Mouse (Mus musculus) ES-E14 (cell line): ENCODE measurements around the gene Ube2n. TPM values are rescaled to one million over a fixed set of nuclear protein-coding genes. Genes with fewer than 3 reads are reported as not detected.

ENCODE experiments used
- DNase-seq: peaks from one replicate; pipeline ENCODE4 v3.0.0-alpha.2; 2013; ENCODE audit warnings: low read depth, low spot score
- H3K27ac ChIP-seq: 2 replicates; pipeline ENCODE4 v1.5.1; 2012; ENCODE audit warnings: low read depth, mild to moderate bottlenecking, low read length, moderate library complexity, mixed read lengths; ENCODE audit not compliant: poor library complexity, insufficient read depth, severe bottlenecking
- H3K36me3 ChIP-seq: 2 replicates; pipeline ENCODE4 v1.6.1; 2012; ENCODE audit warnings: mild to moderate bottlenecking, low read length, moderate library complexity, mixed read lengths; ENCODE audit not compliant: control insufficient read depth, poor library complexity, insufficient read depth, severe bottlenecking
- H3K4me1 ChIP-seq, 2 experiments: fragments of 150-350 bp in 1 of 2; sonication (generic) in 1 of 2; 2 replicates each; pipeline ENCODE4 v1.6.1; 2012; ENCODE audit warnings: low read length in 2 of 2, mild to moderate bottlenecking in 1 of 2, mixed read lengths in 1 of 2; ENCODE audit not compliant: control insufficient read depth in 2 of 2, insufficient read depth in 2 of 2, poor library complexity in 1 of 2
- H3K4me3 ChIP-seq, 2 experiments: fragments of 150-350 bp in 1 of 2; sonication (generic) in 1 of 2; 2 replicates each; pipeline ENCODE4 v1.5.1; 2012; ENCODE audit warnings: low read length in 2 of 2, low read depth in 1 of 2, mild to moderate bottlenecking in 1 of 2, mixed read lengths in 1 of 2; ENCODE audit not compliant: insufficient read depth in 1 of 2, poor library complexity in 1 of 2, severe bottlenecking in 1 of 2
- H3K9ac ChIP-seq: 2 replicates; pipeline ENCODE4 v1.6.1; 2012; ENCODE audit warnings: low read depth, mild to moderate bottlenecking, low read length, mixed read lengths; ENCODE audit not compliant: poor library complexity, insufficient read depth, severe bottlenecking
- H3K9me3 ChIP-seq: fragments of 150-350 bp; sonication (generic); 2 replicates; pipeline ENCODE4 v1.6.1; 2012; ENCODE audit warnings: low read depth, mild to moderate bottlenecking, low read length; ENCODE audit not compliant: control insufficient read depth, insufficient read depth
- CHD2 ChIP-seq: IDR thresholded peaks from 2 replicates; pipeline ENCODE4 v1.6.1; 2014; ENCODE audit warnings: mild to moderate bottlenecking, low read depth, low read length, inconsistent platforms
- HCFC1 ChIP-seq: IDR thresholded peaks from 2 replicates; pipeline ENCODE4 v1.6.1; 2012; ENCODE audit warnings: low read length, inconsistent platforms, borderline replicate concordance; ENCODE audit not compliant: insufficient read depth
- MAFK ChIP-seq: IDR thresholded peaks from 2 replicates; pipeline ENCODE4 v1.6.1; 2014; ENCODE audit warnings: mild to moderate bottlenecking, low read depth, low read length, inconsistent platforms; ENCODE audit not compliant: insufficient read depth
- ZC3H11A ChIP-seq: IDR thresholded peaks from 2 replicates; pipeline ENCODE4 v1.6.1; 2012; ENCODE audit warnings: low read depth, mild to moderate bottlenecking, inconsistent platforms, low read length, borderline replicate concordance
- ZNF384 ChIP-seq: IDR thresholded peaks from 2 replicates; pipeline ENCODE4 v1.6.1; 2012; ENCODE audit warnings: low read depth, low read length, inconsistent platforms
- in situ Hi-C, 2 experiments: fragments of 600-800 bp; cut with MboI; formaldehyde crosslinking; loops; one replicate each; pipeline ENCODE4 v1.15.1; 2025; ENCODE audit warnings: low sequenced_read_pairs in 2 of 2, inconsistent platforms in 1 of 2; ENCODE audit not compliant: unreplicated experiment in 2 of 2
- total RNA-seq: library from RNA; depleted of rRNA; stranded (reverse); fragments of 300-350 nt; gene quantifications from 2 replicates; pipeline ENCODE4 v1.2.3, GENCODE M21; 2012; rRNA removed

Gene Ube2n
- total RNA-seq, 1 experiment = 102 TPM

- Histone ChIP-seq H3K36me3 (no peaks in the 10 kb centered on the region; the same call in 1 of the 2 replicates), H3K9ac (no peak overlapping the region), H3K4me3 (no peak overlapping the region), H3K27ac (no peak overlapping the region), H3K4me1 (peaks cover 0 to 1% of the 10 kb centered on the region in 2 experiments; a peak in 2 of 4 replicates), H3K9me3 (no peaks in the 10 kb centered on the region)
- DNase-seq = no peak
- no peak for TF ChIP-seq HCFC1
- TF ChIP-seq ZC3H11A = no peak
- no peak for TF ChIP-seq ZNF384
- in situ Hi-C loops = no loop called here
Measured at GRCm38 (mm10) chr10:95589196-95589595, 74.3 kb downstream of the Ube2n start.

- in situ Hi-C loops = no loop called here
- Histone ChIP-seq H3K4me3 (no peak overlapping the region), H3K4me1 (peaks cover 2 to 5% of the 10 kb centered on the region in 2 experiments; a peak in 3 of 4 replicates), H3K36me3 (no peaks in the 10 kb centered on the region; the same call in 1 of the 2 replicates), H3K9ac (no peak overlapping the region), H3K9me3 (no peaks in the 10 kb centered on the region), H3K27ac (no peak overlapping the region)
- DNase-seq = no peak
- no peak for TF ChIP-seq HCFC1
- TF ChIP-seq MAFK = no peak
- no peak for TF ChIP-seq CHD2
- no peak for TF ChIP-seq ZC3H11A
- no peak for TF ChIP-seq ZNF384
Measured at GRCm38 (mm10) chr10:95590196-95590595, 75.3 kb downstream of the Ube2n start.

GRCm38 (mm10) chr10:95591257-95591656 lies 76.3 kb downstream of the Ube2n start:
- no peaks in the 10 kb centered on the region; the same call in 1 of the 2 replicates for H3K36me3 ChIP-seq
- no peak for DNase-seq
- H3K27ac ChIP-seq = no peak overlapping the region
- H3K9ac ChIP-seq = no peak overlapping the region
- H3K9me3 ChIP-seq = no peaks in the 10 kb centered on the region
- H3K4me3 ChIP-seq = no peak overlapping the region
- in situ Hi-C loops = no loop called here
- no peak for TF ChIP-seq HCFC1
- H3K4me1 ChIP-seq = peaks cover 5 to 10% of the 10 kb centered on the region in 2 experiments; a peak in 3 of 4 replicates

- Histone ChIP-seq H3K27ac (no peak overlapping the region), H3K36me3 (no peaks in the 10 kb centered on the region), H3K9me3 (no peaks in the 10 kb centered on the region), H3K4me3 (no peak overlapping the region), H3K4me1 (peaks cover 7 to 28% of the 10 kb centered on the region in 2 experiments), H3K9ac (no peak overlapping the region)
- in situ Hi-C loops = no loop called here
- TF ChIP-seq MAFK = no peak
- TF ChIP-seq CHD2 = no peak
- no peak for TF ChIP-seq HCFC1
- no peak for TF ChIP-seq ZNF384
- DNase-seq = no peak
Measured at GRCm38 (mm10) chr10:95594414-95594813, 79.5 kb downstream of the Ube2n start.

Other genes with a start within 250 kb of the Ube2n start
- gene Cradd, start 191.0 kb upstream of the Ube2n start, total RNA-seq = 8.4 and 12.6 TPM in 2 replicates
- gene Socs2, start 98.0 kb upstream of the Ube2n start, total RNA-seq = 46.3 and 102 TPM in 2 replicates
- gene Mrpl42, start 13.2 kb upstream of the Ube2n start, total RNA-seq = 134 and 163 TPM in 2 replicates
- gene Nudt4, start 49.0 kb downstream of the Ube2n start, total RNA-seq = 61.5 and 92.4 TPM in 2 replicates
- not detected in 2 replicates for gene Anapc15-ps, start 158.3 kb downstream of the Ube2n start, total RNA-seq